Mouse (Mus musculus): Measurements from ENCODE around the gene Osbpl8.

- TF ChIP-seq POLR2A (IDR thresholded peaks at IDR 0.05; ENCODE audit: borderline replicate concordance, low read depth, low read length), result no peak
- no peak for TF ChIP-seq CTCF (IDR thresholded peaks at IDR 0.05; ENCODE audit: low read depth, low read length)
These were observed 133.1 kb downstream of the Osbpl8 start for GRCm38 (mm10) chr10:111297631-111298030.
